Mouse (Mus musculus) ovary, adult 18-20 months (tissue): ENCODE measurements around the gene Tia1.

Experiments used
- DNase-seq: peaks from one replicate; pipeline ENCODE4 v3.0.0; 2022; ENCODE audit warnings: low spot score, mixed read lengths

Gene Tia1

DNA sequence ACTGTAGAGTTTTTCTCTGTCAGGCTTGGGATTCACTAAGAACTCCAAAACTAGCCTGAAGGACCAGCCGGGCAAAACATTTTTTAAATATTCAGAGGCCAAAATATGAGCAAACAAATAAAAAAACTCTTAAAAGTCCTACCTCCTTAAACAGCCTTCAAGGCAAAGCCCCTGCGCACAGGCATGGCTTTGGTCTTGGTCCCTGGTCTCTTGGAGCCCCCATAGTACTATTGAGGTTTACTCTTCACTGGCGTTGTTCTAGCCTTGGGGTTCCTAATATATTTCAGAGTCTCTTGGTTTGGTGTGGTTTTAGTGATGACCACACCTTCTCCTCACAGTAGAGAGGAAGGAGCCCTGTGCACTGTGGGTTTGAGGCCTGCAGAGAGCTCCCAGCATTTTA lies 27.5 kb downstream of the Tia1 start:
- DNase-seq = no peak

DNA sequence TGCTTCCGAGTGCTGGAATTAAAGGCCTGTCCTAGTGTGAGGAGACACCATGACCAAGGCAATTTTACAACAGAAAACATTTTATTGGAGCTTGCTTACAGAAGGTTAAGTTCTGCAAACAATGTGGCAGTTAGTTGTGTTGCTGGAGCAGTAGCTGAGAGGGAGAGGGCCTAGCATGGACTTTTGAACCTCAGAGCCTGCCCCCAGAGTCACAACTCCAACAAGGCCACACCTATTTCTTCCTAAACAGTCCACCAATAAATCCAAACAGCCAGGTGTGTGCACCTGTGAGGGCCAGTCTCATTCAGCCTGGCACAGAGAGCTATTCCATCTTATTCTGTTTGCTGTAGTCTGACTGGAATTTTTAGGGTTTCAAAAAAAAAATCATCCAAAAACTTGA lies 29.7 kb downstream of the Tia1 start:
- no peak for DNase-seq

DNA sequence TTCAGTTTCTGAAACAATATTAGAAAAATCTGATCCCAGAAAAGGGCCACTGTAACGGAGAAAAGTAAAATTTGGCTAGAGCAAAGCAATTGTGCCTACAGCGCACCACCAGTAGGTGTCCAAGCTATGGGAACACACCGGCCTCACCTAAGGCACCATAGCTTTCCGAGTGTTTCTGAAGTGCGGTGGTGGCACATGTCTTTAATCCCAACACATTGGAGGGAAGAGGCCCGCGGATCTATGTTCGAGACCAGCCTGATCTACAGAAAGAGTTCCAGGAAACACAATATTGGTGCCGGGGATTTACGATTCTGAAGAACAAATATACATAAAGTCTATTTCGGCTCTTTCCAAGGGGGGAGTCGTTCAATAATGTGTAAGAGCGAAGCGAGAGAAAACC lies 33.7 kb downstream of the Tia1 start:
- peak; percentile 20 for DNase-seq

DNA sequence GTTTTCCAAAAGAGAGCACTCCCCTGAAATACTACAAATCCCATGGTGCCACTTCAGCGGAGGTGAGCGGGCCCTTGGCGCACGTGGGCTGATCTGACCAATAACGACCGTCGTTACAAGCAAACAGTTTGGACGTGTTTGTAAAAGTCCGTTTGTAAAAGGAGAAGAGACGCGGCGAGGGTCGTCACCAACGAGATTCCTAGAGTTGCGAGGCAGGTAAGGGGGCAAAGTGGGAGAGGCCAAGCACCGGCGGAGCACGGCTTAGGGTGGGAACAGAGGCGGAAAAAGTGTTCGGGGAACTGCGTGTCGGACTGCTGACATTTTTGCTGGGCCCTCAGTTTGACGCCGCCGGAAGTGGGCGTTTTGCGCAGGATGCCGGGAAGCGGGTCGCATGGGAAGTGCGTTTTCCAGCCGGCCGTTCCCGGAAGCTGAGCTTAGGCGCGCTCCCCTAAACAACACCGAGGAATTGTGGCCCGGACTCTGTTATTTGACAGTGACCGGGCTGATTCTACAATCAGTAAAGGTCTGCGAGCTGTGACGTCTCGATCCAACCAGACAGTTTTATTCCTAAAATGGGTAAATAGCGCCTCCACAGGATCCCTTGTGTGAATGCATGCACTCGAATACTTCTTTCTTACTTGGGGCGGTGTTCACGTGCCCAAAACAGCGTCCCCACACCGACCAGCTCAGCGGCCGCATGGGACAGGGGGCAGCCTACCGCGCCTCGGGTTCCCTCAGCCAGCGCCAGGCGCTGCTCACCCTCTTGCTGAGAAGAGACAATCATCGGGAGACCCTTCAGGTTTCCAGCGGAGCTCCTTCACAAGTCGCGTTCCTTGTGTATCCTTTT lies 34.5 kb downstream of the Tia1 start, which contains the start of gene C87436:
TSS of gene C87436 (plus strand) at position 103 of the 847 bp plus-strand sequence.
- peak; percentile 87 for DNase-seq

DNA sequence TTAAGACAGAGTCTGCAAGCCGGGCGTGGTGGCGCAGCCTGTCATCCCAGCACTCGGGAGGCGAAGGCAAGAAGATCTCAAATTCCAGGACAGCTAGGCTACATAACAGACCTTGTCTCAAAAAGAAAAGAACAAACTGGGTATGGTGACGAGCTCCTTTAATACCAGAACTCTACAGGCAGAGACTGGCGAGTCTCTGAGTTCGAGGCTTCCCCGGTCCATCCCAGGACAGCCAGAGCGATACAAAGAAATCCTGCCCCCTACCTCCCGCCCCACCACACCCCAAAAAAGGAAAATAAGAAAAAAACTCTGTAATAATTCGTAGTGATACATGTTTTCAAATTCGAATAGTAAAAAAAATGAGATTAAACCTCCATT lies 35.1 kb downstream of the Tia1 start:
- DNase-seq = no peak

DNA sequence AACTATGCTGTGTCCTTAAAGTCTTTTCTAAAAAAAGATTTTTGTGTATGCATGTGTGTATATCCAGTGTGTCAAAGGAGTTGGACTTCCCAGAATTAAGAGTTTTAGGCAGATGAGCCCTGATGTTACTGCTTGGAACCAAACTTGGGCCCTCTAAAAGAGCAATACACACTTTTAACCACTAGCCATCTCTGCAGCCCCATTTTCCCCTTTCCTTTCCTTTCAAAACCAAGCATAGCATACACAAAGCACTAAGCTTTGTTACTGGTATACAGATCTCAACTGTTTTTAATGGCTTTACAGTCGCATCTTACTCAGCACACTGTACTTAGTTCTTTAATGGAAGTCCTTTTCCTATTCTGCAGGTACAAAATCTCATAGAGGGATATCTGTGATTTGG lies 35.5 kb downstream of the Tia1 start:
- DNase-seq = no peak

DNA sequence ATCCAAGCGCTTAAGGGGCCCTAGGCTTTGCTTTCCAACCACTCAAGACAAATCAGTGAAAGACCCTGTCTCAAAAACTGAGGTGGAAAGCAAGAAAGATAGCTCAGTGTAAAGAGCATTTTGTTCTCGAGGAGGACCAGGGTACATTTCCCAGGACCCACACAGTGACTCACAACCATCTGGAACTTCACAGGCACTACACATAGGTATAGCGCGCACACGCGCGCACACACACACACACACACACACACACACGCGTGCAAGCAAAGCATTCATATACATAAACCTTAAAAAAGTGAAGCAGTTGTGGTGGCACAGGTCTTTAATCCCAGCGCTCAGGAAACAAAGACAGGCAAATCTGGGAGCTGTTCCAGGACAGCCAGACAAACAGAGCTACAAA lies 37.6 kb downstream of the Tia1 start:
- DNase-seq = no peak

DNA sequence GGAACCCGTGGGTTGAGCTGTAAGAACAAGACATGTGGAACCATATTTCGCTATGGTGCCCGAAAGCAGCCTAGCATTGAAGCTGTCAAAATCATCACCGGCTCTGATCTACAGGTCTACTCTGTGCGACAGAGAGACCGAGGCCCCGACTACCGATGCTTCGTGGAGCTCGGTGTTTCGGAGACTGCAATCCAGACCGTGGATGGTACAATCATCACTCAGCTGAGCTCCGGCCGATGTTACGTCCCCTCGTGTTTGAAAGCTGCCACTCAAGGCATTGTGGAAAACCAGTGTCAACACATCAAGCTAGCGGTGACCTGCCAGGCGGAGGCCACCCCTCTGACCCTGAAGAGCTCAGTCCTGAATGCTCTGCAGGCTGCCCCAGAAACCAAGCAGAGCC lies 41.5 kb downstream of the Tia1 start:
- DNase-seq = no peak

DNA sequence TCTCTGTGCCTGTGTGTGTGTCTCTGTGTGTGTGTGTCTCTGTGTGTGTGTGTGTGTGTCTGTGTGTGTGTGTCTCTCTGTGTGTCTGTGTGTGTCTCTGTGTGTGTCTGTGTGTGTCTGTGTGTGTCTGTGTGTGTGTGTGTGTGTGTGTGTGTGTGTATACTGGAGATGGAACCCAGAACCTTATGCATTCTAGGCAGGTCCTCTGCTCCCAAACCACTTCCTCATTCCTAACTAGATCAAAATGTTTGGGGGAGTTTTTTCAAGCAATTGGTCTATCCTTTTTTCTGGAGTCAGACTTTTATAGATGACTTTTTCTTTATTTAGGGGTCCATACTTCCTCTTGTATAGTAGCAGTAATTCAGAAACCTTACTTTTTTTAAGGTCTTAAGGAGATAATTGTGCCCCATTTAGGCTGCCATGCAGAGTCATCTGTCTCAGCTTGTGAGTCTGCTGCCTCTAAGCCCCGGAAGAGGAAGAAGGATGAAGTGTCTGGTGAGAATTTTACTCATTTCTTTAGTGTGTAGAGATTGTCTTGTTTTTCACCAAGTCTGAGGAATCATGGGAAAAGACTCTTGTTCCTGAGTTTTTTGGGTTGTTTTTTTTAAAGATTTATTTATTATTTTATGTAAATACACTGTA lies 43.0 kb downstream of the Tia1 start:
- DNase-seq = no peak

DNA sequence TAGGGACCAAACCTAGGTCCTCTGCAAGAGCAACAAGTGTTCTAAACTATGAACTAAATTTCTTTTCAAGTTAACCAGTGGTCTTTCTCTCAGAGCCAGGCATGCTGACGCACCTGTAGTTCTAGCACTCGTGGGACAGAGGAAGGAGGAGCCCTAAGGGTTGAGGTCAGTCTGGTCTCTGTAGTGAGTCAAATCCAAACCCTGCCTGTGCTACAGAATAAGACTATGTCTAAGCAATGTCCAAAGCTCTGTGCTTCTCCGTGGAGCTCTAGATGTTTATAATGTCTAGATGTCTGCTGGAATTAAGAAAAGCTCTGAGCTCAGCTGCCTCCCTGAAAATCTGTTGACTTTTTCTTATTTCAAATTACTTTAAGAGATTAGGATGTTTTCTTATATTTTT lies 52.7 kb downstream of the Tia1 start:
- no peak for DNase-seq

DNA sequence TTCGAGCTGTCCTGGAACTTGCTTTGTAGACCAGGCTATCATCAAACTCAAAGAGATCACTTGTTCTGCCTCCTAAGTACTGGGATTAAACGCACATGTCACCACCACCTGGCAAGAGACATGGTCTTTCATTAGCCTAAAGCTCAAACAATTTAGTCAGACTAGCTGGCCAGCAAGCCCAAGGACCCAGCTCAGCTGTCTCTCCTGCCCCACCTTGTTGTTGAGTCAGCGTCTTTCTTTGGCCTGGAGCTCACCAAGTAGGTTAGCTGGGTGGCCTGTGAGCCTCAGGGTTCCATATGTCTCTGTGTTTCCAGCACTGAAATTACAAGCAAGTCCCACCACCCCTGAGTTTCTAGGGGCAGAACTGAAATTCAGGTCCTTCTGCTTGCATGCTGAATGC lies 59.1 kb downstream of the Tia1 start:
- DNase-seq = no peak

DNA sequence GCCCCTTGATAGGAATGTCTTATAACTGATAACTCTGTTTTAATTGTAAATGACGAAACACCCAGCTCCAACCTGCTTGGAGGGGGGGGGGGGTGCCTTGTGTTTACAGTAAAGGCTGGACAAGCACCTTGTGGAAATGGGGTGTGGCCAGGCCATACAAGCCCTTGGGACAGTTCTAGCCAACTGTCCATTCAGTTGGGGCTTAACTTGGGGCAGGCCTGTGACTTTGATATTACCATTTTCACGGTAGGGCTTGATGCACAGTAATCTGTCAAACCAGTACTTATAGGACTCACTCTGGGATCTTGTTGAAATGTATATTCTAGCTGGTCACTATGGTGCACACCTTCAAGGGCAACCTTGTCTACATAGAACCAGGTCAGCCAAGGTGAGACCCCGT lies 67.3 kb downstream of the Tia1 start:
- no peak for DNase-seq

DNA sequence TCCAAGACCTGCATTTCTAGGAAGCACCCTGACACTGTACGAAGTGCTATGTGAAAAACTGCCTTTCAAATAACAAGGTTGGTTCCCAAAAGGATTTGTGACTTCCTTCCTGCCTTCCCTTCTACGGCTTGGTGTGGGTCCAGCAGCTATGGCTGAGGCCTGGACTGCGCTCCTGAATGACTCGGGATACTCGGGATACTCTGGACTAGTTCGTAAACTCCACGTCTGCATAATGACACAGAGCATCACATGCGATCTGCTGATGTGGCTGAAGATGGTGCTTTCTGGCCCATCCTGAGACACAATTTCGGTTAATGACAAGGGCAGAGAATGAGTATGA lies 67.7 kb downstream of the Tia1 start:
- DNase-seq = no peak

DNA sequence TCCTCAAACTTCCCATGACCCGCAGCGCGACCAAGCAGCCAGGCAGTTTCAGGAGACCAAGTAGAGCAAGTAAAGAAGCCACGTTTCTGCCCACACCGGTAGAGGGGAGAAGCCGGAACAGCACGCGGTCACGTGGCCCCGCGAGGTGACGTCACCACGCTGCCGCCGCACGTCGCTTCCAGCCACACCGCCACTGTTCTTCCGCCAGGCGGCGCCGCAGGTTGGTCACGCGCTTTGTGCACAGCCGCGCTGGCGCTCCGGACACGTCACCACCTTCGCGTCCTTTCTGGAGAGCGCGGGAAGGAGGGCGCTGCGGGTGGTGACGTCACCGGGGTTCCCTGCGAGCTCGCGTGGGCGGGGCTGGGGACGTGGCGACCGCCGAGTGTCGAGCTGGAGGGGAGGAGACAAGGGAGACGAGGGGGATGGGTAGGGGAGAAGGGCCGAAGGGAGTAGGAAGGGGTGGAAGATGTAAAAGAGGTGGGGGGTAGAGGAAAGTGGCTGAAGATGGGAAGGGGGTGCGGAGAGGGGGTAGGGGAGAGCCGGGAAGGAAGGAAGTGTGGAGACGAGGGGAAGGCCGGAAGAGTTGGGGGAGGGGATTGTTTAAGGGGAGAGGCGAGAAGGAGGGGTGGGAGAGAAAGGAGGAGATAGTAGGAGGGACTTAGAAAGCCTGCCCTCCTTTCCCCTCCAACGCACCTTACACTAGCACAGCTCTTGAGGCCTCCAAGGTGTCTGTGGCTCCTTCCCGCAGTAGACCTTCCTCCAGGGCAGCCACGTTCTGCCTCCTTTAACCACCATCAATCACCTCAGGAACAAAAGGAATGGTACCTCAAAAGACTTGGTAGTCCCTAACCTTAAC lies 68.3 kb downstream of the Tia1 start:
- peak; percentile 99 for DNase-seq

DNA sequence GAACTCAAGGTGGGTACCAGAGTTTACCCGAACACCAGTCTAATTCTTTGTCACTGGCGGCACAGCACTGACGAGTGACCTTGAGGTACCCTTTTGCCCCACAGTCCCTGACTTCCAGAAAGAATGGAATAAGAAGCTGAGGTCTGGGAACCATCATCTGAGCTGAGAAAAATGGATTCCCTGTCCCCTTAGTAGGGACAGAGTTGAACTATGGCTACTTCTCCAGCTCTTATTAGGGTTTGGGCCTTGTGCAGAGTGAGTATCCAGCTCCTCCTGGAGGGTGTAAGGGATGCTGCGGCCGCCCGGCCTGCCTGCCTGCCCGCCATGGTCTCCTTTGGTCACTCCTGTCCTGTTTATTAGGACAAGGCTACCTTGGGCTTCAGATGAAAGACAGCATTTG lies 69.1 kb downstream of the Tia1 start:
- DNase-seq = no peak

DNA sequence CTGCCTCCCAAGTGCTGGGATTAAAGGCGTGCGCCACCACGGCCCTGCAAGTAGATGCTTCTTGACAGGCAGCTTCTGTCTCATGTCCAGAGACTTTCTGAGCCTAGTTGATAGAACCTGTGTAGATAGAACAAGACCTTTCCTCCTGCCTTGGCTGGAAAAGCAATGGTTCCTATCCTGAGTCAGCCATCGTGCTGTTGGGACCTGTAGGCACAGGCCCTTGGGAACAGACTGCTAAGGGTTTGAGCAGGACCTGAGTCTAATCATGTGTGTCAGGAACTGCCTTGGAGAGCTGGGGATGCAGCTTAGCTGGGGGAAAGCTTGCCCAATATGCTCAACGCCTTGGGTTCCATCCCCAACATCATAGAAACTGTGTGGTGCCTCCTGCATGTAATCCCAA lies 70.1 kb downstream of the Tia1 start:
- no peak for DNase-seq

DNA sequence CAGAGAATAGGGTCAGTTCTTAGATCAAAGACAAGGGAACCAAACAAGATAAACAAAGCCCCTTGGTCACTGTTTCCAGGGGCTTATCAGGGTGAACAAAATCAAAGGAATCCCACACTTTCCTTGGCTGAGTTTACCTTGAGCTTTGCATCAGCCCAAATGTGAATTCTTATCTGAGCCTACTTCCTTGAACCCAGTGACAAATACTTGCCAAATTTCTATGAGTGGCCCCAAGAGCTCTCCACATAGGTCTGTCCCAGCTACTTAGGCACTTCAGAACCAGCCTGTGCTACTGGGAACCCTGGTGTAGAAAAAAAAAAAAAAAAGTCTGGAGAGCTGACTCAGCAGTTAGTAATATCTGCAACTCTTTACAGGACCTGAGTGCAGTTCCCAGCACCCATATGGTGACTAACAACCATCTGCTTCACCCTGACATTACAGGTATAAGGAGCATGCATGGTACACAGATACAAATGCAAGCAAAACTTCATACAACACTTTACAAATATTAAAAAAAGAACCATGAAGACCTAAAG lies 70.7 kb downstream of the Tia1 start:
- DNase-seq = no peak

DNA sequence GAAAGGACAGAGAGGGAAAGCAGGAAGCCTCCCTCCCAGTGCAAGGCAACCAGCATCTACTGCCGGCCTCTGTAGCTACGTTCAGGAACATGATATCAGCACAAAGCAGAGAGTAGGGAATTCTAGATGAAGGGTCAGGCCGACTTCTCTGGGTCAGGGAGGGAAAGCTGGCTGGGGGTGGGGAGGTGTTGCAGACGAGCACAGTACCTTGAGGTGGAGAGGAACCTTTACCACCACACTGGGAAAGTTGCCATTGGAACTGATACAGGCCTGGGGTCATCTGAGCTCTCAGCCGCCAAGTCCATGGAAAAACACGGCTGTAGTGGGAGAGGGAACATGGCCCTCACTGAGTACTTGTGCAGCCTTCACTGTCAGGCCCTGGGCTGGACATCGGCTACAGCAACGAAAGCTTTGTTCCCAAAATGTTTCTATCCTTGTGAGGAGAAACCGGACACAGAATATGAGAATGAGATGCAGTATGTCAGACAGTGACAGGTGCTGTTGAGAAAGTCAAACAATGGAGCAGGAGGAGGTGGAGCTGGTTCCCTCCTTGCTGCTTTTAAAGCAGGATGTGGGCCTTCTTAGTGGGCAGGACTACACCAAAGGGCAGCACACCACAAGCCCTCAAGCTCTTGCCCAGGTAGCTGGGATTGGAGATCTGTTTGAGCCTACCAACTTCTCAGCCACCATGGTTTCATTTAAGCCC lies 71.6 kb downstream of the Tia1 start:
- peak; percentile 66 for DNase-seq

DNA sequence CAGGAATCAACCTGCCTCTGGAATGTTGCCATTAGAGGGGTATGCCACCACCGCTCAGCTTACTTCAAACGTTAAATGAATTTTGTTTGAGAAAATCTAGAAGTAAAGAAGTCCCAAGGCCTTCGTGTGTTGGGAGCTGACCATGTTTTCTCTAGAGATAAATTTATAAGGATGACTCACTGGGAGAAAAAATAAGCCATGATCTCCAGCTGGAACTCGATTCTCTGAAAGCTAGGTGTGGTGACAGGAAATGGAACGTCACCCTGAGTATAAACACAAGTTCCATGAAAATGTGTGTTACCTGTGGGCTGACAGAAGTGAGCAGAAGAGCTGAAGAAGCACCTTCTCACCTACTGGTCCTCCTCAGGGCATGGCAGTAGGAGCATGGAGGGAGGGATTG lies 72.9 kb downstream of the Tia1 start:
- no peak for DNase-seq

DNA sequence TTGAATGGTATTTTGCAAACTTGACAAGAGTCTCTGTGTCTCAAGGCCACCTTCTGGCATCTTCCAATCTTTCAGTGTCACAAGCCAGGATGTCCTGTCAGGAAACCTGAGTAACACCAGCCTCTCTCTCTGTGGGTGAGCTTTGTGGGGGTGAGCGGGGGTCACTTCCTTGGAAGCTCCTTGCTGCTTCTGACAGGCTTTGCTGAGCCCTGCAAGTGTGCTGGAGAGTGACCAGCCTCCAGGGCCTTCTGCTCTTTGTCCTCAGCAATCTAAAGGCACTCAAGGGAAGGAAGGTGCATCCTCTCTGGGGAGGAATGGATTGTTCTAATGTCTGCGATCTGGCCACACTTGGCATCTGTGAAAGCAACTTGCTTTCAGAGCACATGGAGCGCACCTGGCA lies 75.3 kb downstream of the Tia1 start:
- no peak for DNase-seq

DNA sequence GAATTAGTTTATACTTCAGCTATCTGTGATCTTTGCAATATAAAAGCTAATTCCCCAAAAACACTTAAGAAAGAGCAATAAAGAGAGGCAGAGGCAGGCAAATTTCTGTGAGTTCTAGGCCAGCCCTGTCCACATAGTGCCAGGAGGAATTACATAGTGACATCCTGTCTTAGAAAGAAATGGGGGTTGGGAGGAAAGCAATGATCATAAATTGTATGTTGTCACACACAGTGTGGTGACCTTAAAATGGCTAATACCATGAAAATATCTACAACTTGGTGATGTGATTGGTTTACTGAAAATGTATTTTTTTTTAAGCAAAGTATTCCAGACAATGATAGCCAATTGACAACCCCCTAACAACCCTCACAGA lies 75.8 kb downstream of the Tia1 start:
- no peak for DNase-seq

DNA sequence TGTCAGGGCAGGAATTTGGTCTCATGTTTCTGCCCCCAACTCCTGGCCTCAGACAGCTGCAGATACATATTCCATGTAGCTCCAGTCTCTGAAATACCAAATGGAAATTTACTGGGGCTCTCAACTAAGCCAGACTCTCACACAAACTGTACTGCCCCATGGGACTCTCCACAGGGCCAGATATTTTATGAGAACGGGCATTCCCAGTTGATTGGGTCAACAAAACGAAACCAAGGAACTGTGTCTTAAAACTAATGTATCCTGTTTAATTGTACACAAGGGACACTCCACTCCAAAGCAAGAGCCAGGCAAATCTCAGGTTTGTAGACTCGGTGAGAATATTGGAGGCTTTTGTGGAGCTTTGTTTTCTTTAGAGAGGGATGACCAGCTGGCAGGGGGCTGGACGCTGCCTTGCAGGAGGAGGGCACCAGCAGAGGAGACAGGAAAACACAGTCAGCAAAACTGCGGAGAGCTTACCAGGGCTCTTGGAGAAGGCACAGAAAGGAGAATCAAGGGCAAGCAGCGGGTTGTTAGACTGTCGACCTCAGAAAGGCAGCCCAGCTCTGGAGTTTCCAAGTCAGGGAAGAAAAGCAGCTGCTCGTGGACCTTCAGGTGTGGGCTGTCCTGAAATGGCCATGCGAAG lies 76.3 kb downstream of the Tia1 start:
- DNase-seq = peak; percentile 50
